Mouse (Mus musculus) forebrain, embryonic 16.5 days (tissue): ENCODE measurements around the gene Taf1d. TPM values are rescaled to one million over a fixed set of nuclear protein-coding genes. Genes with fewer than 3 reads are reported as not detected.

Experiments
- ATAC-seq: fragments of 200-750 bp; cut with Nextera tagmentation; 2 replicates; pipeline ENCODE4 v1.8.0; 2017; ENCODE audit warnings: mild to moderate bottlenecking, moderate library complexity
- H3K27ac ChIP-seq: fragments of 300-500 bp; sonication (generic); 2 replicates; pipeline ENCODE4 v1.5.1; 2014; ENCODE audit warnings: low read length, control low read depth
- H3K27me3 ChIP-seq: fragments of 300-500 bp; sonication (generic); replicated peaks from 2 replicates; pipeline ENCODE4 v1.6.1; 2014; ENCODE audit warnings: low read length; ENCODE audit not compliant: control insufficient read depth, insufficient read depth
- H3K36me3 ChIP-seq: fragments of 300-500 bp; sonication (generic); 2 replicates; pipeline ENCODE4 v1.6.1; 2014; ENCODE audit not compliant: control insufficient read depth, insufficient read depth
- H3K4me1 ChIP-seq: fragments of 300-500 bp; sonication (generic); replicated peaks from 2 replicates; pipeline ENCODE4 v1.6.1; 2014; ENCODE audit warnings: low read length; ENCODE audit not compliant: control insufficient read depth, insufficient read depth
- H3K4me2 ChIP-seq: fragments of 300-500 bp; sonication (generic); 2 replicates; pipeline ENCODE4 v1.6.1; 2014; ENCODE audit warnings: mild to moderate bottlenecking, low read length, control low read depth
- H3K4me3 ChIP-seq: fragments of 300-500 bp; sonication (generic); replicated peaks from 2 replicates; pipeline ENCODE4 v1.5.1; 2014; ENCODE audit warnings: mild to moderate bottlenecking, low read length, control low read depth
- H3K9ac ChIP-seq: fragments of 300-500 bp; sonication (generic); replicated peaks from 2 replicates; pipeline ENCODE4 v1.6.1; 2014; ENCODE audit warnings: low read depth, low read length, control low read depth
- H3K9me3 ChIP-seq: fragments of 300-500 bp; sonication (generic); 2 replicates; pipeline ENCODE4 v1.6.1; 2016; ENCODE audit warnings: low read length; ENCODE audit not compliant: control insufficient read depth
- WGBS: fragments of 180-500 bp; shearing (Covaris S2); extraction: QIAGEN DNeasy Blood & Tissue Kit; methylation state at CpG from one replicate; pipeline ENCODE4 v1.1.7; 2014; 5-methylcytosine and 5-hydroxymethylcytosine counted together
- polyA plus RNA-seq: library from polyadenylated mRNA; unstranded; fragments of >200 nt; fragmentation: Nextera tagmentation; extraction: Ambion mirVana; gene quantifications from 2 replicates; pipeline ENCODE4 v1.2.1, GENCODE M21; 2015

The Taf1d gene
- 47.0 and 47.6 TPM in 2 replicates for polyA plus RNA-seq

DNA sequence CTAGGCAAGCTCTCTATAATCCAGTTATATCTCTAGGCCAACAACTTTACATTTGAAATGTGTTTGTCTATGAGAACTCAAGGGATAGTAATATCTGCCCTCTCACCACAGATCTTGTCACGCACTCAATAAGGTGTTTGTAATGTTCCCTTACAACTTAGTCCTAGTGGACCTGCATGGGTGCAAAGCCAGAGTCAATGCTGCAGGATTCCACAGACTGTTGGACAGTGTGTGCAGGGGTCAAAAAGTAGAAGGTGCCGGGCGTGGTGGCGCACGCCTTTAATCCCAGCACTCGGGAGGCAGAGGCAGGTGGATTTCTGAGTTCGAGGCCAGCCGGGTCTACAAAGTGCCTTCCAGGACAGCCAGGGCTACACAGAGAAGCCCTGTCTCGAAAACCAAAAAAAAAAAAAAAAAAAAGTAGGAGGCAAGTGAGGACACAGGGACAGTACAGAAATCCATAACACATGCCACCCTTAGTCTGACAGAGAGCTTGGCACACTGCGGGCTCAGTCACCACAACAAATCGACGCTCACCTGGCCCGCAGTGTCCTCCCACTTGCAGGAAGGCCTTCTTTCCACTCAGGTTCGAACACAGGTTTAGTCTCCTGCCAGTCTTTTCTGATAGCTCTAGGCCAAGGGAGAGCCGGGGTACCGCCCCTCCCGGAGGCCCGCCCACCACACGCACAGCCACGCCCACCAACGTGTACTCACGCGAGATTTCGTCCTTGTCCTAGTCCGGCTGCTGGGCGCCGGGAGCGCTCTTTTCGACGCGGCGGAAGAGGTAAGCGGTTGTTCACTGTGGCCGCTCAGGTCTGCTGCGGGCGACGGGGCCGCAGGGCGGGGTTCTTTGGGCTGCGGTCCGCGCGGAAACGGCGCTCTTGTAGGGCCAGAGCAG lies at the start of gene Taf1d:
Taf1d (plus strand) TSS at position 712 of the 895 bp plus-strand sequence.
- H3K4me1 ChIP-seq = peaks cover 19% of the 10 kb centered on the region

DNA sequence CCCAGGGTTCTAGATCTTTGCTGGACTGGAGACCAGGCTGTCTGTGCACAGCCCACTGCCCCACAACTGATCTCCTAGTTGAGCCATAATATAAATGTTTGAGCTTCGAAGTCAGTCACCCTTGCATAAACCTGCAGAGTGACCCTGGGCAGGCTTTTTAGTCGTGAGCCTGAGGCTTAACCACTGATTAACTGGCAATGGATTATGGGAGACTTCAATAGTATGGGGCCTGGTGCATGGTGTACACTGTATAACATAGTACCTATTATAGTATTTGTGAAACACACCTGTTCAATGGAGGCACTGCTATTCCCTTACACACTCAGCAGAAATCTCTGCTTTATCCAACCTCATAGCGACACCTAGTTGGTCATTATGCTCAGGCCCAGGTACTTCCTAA lies 49.8 kb upstream of the Taf1d start:
- no peak for ATAC-seq
- no peaks in the 10 kb centered on the region for H3K27me3 ChIP-seq
- no peak overlapping the region for H3K4me2 ChIP-seq
- H3K4me1 ChIP-seq = no peaks in the 10 kb centered on the region
- WGBS = 81% methylated on average over 3 of the region's 3 CpGs
- peaks cover 8% of the 10 kb centered on the region for H3K36me3 ChIP-seq
- no peak overlapping the region for H3K4me3 ChIP-seq
- H3K9me3 ChIP-seq = no peaks in the 10 kb centered on the region
- H3K27ac ChIP-seq = no peak overlapping the region
- H3K9ac ChIP-seq = no peak overlapping the region

More for the DNA sequence above, at the start of gene Taf1d:
- H3K4me2 ChIP-seq = peak within 1 kb of the TSS; percentile 83
- H3K27ac ChIP-seq = peak within 1 kb of the TSS; percentile 89
- peaks cover 13% of the 10 kb centered on the region for H3K36me3 ChIP-seq
- peak within 1 kb of the TSS; percentile 97 for H3K4me3 ChIP-seq
- H3K9ac ChIP-seq = peak within 1 kb of the TSS; percentile 97
- H3K9me3 ChIP-seq = no peaks in the 10 kb centered on the region
- WGBS = 13% methylated on average over 45 of the region's 45 CpGs
- peak; percentile 98 for ATAC-seq
- H3K27me3 ChIP-seq = no peaks in the 10 kb centered on the region

DNA sequence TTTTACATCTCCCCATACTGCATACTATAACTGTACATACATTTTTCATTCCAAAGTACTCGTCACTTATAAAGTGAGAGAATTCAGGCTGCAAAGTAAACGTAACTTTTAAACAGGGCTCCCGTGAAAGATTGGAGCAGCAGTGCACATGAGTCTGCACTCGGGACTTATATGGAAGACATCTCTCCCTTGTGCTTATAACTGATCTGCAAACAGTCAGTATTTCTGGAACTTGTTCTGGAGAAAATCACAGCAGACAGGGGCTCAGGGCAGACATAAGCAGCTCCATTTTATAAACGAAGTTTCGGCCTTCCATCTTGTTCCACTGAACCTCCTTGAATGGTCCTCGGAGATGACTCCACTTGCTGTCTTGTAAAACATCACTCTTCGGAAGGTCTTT lies 44.0 kb upstream of the Taf1d start:
- H3K4me3 ChIP-seq = no peak overlapping the region
- H3K27ac ChIP-seq = no peak overlapping the region
- H3K36me3 ChIP-seq = peaks cover 47% of the 10 kb centered on the region
- H3K9me3 ChIP-seq = no peaks in the 10 kb centered on the region
- 93% methylated on average over 8 of the region's 8 CpGs for WGBS
- ATAC-seq = no peak
- H3K4me1 ChIP-seq = no peaks in the 10 kb centered on the region
- H3K27me3 ChIP-seq = no peaks in the 10 kb centered on the region
- H3K9ac ChIP-seq = no peak overlapping the region
- H3K4me2 ChIP-seq = no peak overlapping the region

DNA sequence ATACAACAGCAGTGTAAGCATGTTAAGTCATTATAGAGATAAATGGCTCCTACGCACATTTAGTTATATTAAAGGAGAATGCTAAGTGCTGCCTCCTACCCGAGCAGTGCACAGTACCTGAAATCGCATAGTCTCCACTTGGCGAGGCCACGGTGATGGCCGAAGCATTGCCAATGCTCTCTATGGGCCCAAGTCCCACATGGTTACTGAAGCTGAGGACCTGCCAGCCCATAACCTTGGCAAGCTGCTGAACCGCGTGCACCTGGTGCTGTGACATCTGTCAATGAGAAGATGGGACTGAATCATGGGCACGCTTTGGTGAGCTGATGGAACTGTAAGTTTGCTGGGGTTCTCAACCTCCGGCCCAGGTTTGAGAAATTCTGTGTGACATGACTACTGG lies 42.5 kb upstream of the Taf1d start:
- Histone ChIP-seq H3K9ac (no peak overlapping the region), H3K4me2 (no peak overlapping the region), H3K4me3 (no peak overlapping the region), H3K27ac (no peak overlapping the region), H3K36me3 (peaks cover 61% of the 10 kb centered on the region), H3K27me3 (no peaks in the 10 kb centered on the region), H3K9me3 (no peaks in the 10 kb centered on the region), H3K4me1 (no peaks in the 10 kb centered on the region)
- no peak for ATAC-seq
- 96% methylated on average over 10 of the region's 10 CpGs for WGBS

DNA sequence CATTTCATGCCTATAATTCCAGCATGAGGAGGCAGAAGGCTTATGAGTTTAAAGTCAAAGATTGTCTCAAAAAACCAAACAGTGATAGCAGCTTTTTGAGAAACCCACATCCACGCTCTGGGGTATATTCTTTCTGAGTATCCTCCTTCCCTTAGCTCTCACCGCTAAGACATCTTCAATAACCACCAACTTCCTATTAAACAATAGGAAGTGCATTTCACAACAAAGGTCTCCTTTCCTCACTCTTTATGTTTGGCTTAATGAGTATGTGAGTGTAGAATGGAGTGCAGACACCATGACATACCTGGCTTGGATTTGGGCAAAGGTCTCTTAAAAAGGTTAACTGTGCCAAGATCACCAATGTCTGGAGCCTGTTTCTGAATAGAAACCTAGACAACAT lies 32.0 kb upstream of the Taf1d start:
- no peaks in the 10 kb centered on the region for H3K9me3 ChIP-seq
- peaks cover 10% of the 10 kb centered on the region for H3K4me1 ChIP-seq
- H3K4me3 ChIP-seq = no peak overlapping the region
- no peak overlapping the region for H3K9ac ChIP-seq
- no peaks in the 10 kb centered on the region for H3K27me3 ChIP-seq
- peaks cover 43% of the 10 kb centered on the region for H3K36me3 ChIP-seq
- H3K4me2 ChIP-seq = no peak overlapping the region
- no peak for ATAC-seq
- H3K27ac ChIP-seq = no peak overlapping the region
- 96% methylated on average over 2 of the region's 2 CpGs for WGBS

DNA sequence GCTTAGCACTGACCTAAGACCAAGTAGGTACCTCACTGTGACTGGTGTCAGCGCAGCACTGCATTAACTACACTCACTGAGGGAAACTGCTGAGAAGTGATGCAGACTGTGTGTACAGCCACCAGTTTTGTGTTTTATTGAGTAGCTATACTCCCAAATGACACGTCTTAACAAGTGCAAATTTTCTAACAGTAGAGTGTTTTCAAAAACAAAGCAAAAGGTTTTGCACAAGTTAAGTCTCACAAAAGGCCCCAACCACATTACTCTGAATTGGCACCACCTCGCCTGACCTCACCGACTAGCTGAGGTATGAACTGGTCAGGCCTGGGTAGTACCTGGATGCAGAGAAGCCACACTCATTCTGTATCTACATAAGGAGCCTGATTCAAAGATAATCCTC lies 29.2 kb upstream of the Taf1d start:
- Histone ChIP-seq H3K36me3 (peaks cover 28% of the 10 kb centered on the region), H3K27ac (no peak overlapping the region), H3K4me2 (no peak overlapping the region), H3K9ac (no peak overlapping the region), H3K9me3 (no peaks in the 10 kb centered on the region), H3K4me1 (peaks cover 20% of the 10 kb centered on the region), H3K27me3 (no peaks in the 10 kb centered on the region), H3K4me3 (no peak overlapping the region)
- ATAC-seq = no peak
- 92% methylated on average over 4 of the region's 4 CpGs for WGBS

DNA sequence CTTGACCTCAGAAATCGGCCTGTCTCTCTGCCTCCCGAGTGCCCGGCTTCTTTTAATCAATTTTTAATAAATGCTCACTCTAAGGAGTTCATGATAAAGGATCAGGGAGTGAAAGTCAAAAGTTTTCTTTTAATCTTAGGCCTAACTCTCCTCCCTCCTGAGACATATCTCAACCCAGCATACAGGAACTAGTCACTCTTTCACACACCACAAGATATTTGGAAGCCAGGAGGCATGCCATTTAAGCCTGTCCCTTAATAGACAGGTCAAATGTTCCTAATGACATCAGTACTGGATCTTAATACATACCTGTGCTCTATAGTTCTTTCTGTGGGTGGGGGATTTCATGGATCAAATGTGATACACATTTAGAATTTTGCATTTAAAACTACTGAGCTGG lies 27.7 kb upstream of the Taf1d start:
- H3K9ac ChIP-seq = no peak overlapping the region
- no peak overlapping the region for H3K4me3 ChIP-seq
- H3K4me1 ChIP-seq = peaks cover 20% of the 10 kb centered on the region
- WGBS = 97% methylated on average over 3 of the region's 3 CpGs
- no peak overlapping the region for H3K4me2 ChIP-seq
- H3K27ac ChIP-seq = no peak overlapping the region
- H3K27me3 ChIP-seq = no peaks in the 10 kb centered on the region
- H3K36me3 ChIP-seq = peaks cover 17% of the 10 kb centered on the region
- no peak for ATAC-seq
- no peaks in the 10 kb centered on the region for H3K9me3 ChIP-seq

DNA sequence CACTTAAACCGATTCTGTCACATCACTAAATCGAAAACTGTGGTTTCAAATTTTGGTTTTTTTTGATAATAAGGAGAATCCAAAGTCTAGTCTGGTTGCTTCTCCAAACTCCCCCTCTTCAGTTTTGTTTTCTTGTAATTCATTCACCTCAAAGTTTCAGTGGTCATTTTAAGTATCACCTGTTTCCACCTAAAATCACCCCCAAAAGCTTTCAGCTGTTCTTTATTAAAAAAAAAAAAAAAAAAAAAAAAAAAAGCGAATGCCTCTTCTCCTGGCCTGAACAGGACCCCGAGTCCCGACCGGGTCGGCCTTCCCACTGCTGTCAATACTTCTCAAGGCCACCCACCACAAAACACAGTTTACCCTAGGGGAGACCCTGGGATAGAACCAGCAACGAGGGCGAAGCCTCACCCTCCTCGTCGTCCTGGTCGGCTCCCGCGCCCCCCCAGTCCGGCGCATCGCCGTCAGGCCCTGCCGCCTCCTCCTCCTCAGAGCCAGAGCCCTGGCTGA lies 26.8 kb upstream of the Taf1d start:
- ATAC-seq = no peak; the same call in 1 of the 2 replicates
- WGBS = 9% methylated on average over 19 of the region's 19 CpGs
- Histone ChIP-seq H3K27ac (peak overlapping the region; percentile 86), H3K27me3 (no peaks in the 10 kb centered on the region), H3K4me1 (peaks cover 20% of the 10 kb centered on the region), H3K4me2 (peak overlapping the region; percentile 83), H3K9me3 (no peaks in the 10 kb centered on the region), H3K9ac (peak overlapping the region; percentile 77), H3K4me3 (peak overlapping the region; percentile 63), H3K36me3 (peaks cover 11% of the 10 kb centered on the region)

DNA sequence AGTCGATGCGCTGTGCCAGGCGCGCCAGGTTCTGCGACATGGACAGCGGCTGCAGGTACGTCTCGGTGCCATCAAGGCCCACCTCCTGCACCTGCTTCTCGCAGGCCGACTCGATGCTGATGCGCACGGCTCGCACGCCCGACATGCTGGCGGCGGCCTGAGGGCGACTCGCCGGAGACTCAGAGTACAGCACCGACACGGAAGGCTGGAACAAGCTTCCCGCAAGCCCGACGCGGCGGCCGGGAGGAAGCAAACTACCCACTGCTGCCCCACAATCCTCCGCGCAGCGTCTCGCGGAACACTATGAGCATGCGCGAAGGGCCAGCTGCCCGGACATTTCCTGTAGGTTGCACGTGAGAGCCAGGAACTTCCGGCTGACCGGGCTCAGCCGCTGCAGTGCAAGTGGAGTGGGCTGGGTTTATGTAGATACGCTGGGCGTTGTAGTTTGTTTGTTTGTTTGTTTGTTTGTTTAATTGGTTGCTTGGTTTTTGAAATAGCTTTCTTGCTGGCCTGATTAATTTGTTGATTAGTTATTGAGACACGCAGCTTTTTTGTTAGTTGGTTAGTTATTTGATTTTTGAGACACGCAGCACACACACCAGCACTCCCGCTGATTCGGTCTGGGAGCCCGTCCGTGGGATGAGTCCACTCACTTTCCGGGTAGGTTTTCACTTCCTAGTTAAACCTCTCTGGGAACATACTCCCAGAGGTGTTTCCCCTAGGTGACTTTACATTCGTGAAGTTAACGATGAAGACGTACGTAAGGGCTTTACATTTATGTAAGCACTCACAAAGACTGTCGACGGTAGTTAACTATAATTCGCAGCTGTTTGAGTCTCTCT lies 26.1 kb upstream of the Taf1d start, which contains the start of gene Med17:
Med17 (minus strand) TSS at position 283 of the 842 bp plus-strand sequence.
- ATAC-seq = peak; percentile 99
- peak within 1 kb of the TSS; percentile 83 for H3K4me2 ChIP-seq
- peaks cover 20% of the 10 kb centered on the region for H3K4me1 ChIP-seq
- H3K9me3 ChIP-seq = no peaks in the 10 kb centered on the region
- H3K27ac ChIP-seq = peak within 1 kb of the TSS; percentile 86
- whole genome bisulfite sequencing = 1% methylated on average over 56 of the region's 57 CpGs
- H3K9ac ChIP-seq = peak within 1 kb of the TSS; percentile 77
- peaks cover 10% of the 10 kb centered on the region for H3K36me3 ChIP-seq
- H3K4me3 ChIP-seq = peak within 1 kb of the TSS; percentile 63
- H3K27me3 ChIP-seq = no peaks in the 10 kb centered on the region
